Mouse (Mus musculus): Measurements from ENCODE around the gene Gm17617.

Gm17617 gene

DNA sequence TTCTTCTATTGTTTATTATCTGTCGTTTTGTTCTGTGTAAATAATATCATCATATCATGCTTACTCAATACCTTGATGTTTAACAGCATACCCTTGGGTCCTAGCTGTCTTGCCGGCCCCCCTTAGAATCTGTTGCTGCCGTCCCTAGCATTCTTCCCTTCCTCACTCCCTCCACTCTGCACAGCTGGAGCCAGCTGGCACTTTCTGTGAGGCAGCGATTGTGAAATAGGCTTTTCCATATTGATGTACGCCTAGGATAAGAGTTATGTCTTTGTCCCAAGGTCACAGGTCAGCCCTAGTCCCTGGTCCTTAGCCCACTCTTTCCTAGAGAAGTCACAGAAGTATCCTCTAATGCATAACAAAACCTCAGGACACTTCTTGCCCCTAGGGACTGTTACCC is 30.2 kb upstream of the Gm17617 start:
- no peak for TF ChIP-seq GATA4 (IDR thresholded peaks at IDR 0.05; ENCODE audit: insufficient replicate concordance, low read length)

DNA sequence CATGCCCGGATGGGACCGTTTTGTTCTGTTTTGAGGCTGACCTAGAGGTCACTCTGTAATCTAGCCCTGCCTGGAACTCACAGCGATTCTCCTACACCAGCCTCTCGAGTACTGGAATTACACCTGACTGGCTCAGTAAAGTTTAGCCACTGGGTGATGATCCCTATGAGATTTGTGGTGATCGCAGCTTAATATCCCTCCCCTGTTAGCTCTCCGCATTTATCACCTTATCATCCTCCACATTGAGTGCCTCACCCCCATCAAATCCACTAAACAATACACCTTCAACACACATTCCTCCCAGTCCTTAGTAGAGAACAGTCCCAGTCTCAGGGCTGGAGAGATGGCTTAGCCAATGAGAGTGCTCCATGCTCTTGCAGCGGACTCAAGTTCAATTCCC is 29.0 kb upstream of the Gm17617 start:
- TF ChIP-seq GATA4 (IDR thresholded peaks at IDR 0.05; ENCODE audit: insufficient replicate concordance, low read length), result no peak

DNA sequence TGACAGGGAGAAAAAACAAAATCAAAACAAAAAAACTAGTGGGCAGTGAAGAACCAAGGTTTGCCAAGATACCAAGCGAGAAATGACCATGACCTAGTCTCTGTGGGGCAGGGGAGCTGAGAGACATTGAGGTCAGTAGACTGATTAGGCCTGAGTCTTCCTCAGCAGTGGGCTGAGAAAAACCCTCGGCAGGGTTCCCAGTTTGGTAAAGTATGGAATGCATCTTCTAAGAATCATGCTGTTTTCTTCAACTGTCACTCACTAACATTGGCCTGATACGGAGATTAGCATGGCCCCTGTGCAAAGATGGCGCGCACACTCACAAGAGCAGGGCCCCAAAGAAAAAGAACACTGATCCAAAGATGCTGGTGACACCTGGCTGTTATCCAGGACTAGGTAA is 20.6 kb upstream of the Gm17617 start:
- no peak for TF ChIP-seq GATA4 (IDR thresholded peaks at IDR 0.05; ENCODE audit: insufficient replicate concordance, low read length)

DNA sequence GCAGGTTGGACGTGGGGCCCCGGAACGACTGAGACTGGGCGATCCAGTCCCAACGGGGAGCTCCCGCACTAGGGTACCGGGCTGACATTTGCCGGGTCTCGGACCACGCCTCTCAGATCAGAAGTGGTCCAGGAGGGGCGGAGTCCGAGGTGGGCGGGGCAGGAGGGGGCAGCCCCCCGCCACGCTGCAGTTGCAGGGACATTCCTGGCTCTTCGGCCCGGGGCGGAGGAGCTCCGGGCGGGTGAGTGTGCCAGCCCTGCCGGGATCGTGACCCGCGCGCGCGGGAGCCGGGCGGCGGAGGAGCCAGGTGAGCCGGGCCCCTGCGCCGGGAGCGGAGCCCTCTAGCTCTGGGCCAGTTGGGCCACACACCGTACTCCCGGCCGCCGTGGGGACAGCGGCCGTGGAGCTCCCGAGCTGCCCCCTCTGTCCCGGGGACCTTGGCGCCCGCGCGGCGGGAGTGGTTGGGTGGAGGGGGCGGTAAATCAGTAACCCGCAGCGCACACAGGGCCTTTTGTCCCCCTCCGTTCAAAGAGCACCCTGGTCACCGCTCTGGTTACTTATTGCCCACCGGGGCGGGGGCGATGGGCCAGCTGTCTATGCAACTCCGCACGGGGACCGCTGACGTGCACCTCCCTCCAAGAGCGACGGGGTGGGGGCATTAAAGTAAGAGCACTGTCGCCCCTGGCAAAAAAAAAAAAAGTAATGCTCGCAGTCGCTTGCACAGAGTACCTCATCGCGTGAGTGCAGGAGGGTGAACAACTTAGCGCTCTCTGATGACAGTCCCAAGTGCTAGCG is 19.5 kb upstream of the Gm17617 start, which contains the start of gene Fgfr4:
Gene Fgfr4 (plus strand): TSS at position 20 of the 795 bp plus-strand sequence.
- TF ChIP-seq GATA4 (IDR thresholded peaks at IDR 0.05; ENCODE audit: insufficient replicate concordance, low read length), result no peak

DNA sequence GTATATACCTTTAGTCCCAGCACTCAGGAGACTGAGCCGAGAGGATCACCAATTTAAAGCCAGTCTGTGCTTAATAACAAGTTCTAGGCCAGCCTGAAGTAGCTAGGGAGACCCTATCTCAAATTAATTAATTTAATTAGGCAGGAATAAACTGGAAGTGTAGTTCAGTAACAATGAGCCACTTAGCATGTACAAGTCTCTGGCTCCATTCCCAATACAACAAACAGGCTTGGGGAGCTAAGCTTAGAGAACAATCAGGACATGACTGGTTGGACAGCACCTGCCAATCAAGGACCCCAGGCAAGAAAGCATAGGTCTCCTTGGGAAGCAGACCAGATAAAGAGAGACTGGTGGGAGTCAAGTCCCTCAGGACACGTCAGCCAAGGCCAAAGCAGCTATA is 6.9 kb upstream of the Gm17617 start:
- no peak for TF ChIP-seq GATA4 (IDR thresholded peaks at IDR 0.05; ENCODE audit: insufficient replicate concordance, low read length)

DNA sequence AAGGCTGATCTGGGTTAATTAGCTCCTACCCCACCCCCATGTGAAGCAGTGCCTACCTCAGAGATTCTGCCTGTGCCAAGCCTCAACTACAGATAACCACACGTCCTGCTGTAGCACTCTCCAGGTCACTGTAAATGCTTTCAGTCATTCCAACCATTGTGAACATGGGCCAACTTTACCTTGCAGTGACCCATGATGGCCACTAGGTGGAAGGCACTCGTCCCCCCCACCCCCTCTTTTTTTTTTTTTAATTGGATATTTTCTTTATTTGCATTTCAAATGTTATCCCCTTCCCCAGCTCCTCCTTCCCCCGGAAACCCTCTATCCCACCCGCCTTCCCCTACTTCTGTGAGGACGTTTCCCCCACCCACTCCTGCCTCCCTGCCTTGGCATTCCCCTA is 2.0 kb upstream of the Gm17617 start:
- TF ChIP-seq GATA4 (IDR thresholded peaks at IDR 0.05; ENCODE audit: insufficient replicate concordance, low read length), result no peak

DNA sequence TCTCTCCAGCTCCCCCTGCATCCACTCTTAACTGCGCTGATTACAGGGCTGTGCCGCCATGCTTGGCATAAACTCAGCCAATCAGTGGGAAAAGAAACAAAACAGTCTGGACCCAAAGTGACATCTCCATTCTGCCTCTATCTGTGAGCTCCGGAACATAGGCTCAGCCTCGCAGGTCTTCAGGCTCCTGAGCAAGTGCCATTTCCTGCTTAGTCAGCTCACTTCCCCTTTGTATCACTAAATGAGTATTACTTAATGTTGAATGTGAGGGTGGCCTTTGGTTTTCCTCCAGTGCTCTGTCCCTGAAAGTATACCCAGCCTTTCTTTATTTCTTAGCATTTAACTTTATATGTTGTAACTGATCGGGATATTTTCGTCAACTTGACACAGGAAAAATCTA is 8.4 kb downstream of the Gm17617 start:
- TF ChIP-seq GATA4 (IDR thresholded peaks at IDR 0.05; ENCODE audit: insufficient replicate concordance, low read length), result no peak

DNA sequence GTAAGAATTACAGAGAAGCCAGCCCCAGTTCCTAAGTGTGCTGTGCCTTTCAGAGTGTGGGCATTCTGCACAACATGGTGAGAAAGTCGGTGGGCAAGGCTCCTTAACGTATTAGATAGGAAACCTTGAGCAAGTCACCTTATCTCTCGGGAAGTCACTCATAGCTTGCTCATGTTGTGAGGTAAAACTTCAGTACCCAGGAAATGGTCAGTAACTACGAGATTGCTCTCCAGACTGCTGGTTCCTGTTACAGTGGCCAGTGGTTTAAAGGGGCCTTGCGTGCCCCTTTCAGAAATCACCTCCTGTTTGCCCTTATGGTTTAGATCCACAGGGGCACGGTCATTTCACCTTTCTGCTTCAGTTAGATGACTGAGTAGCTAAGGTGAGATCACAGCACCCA is 19.0 kb downstream of the Gm17617 start:
- TF ChIP-seq GATA4 (IDR thresholded peaks at IDR 0.05; ENCODE audit: insufficient replicate concordance, low read length), result no peak

DNA sequence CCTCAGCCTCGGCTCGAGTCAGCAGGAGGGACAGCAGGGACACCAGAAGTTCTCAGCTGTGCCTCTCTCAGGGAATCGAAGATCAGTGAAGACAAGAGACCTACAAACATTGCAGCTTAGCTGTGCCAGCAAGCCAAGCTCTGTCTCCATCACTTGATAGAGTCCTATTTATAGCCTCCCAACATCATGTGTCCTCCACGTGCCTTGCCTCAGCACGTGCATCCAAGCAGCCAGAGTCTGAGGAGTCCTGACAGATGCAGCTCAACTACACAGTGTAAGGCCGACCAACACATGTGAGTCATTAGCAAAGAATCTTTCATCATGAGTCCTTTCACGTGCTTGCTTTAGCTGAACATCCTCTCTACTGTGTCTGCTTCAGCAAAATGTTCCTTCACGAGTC is 25.7 kb downstream of the Gm17617 start:
- TF ChIP-seq GATA4 (IDR thresholded peaks at IDR 0.05; ENCODE audit: insufficient replicate concordance, low read length), result no peak

DNA sequence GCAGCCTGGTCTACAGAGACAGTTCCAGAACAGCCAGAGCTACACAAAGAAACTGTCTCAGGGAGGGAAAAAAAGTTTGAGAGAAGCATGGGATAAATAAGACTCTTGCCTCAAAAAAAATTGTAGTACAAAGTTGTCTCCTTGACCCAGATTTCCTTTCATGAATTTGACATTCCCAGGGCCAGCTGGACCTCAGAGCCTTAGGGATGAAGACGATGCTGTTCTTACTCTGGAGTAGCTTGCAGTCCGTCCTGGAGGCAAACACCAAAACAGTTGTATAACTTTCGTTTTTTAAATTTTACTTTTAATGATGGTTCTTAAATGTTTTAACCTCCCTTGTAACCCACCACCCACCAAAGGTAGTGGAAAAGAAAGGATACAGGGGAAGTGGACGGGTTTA is 26.2 kb downstream of the Gm17617 start:
- TF ChIP-seq GATA4 (IDR thresholded peaks at IDR 0.05; ENCODE audit: insufficient replicate concordance, low read length), result no peak

DNA sequence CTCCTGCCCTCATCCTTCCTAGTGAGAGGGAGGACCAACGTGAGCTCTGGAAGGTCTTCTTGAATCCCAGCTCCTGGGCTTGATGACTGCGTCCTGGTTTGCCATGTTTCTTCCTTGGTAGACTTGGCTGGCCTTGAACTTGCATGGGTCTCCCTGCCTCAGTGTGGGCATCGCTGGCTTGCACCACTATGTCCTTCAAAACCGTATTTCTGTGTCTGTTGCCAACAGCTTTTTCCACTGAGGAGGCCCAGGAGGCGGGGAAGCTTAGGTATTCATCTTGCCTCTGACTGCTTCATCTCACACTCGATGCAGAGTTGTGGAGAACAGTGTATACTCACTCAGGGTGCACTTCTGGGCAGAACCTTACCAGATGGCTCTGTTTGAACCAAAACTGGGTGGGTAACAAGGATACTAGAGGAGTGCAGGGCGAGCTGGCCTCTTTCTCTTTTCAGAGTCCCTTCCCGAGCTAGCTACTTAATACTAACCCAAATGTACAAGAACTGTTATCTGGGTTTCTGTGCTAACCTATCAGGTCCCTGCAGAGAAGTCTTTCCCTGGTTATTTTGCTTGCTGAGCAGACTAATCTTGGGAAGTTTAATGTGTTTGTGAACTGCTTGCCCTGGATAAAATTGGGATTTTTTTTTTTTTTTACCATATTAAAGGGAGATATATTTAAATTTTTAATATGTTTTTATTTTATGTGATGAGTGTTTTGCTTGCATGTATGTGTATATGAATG is 27.2 kb downstream of the Gm17617 start:
- TF ChIP-seq GATA4 (IDR thresholded peaks at IDR 0.05; ENCODE audit: insufficient replicate concordance, low read length), result no peak

DNA sequence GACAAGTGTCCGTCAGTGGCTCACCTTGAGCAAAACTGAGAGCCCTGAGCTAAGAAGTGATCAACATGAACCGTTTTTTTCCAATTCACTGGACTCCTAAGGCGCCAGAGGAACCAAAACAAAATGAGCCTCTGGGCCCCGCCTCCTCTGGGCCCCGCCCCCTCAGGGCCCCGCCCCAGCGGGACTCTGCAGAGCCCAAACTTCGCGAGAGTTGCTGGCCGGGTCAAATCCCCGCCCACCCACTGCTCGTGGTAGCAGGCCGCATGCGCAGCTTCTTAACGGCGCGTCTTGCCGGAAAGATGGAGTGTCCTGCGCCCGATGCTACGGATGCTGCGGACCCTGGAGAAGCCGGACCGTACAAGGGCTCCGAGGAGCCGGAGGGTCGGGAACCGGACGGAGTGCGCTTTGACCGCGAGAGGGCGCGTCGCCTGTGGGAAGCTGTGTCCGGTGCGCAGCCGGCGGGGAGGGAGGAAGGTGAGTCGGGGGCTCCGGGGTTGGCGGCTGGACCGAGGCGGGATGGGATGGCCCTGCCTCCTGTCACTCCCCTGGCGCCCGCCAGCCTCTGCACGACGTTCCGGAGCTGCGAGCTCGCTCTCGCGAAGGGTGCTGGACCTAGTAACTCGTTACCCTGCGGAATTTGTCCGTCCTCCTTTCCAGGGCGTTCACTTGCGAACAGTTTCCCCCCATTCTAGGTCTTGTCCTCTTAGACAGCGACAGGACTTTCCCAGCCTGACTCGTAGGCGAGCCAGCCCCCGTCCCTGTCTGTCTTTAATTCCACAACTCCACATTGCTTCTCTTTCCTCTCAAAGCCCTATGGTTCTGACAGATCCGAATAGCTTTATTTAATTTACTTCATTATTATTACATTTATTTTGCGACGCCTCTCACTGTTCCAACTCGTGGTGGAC is 28.0 kb downstream of the Gm17617 start, which contains the start of gene Zfp346:
Gene Zfp346 (plus strand): TSS at position 267 of the 908 bp plus-strand sequence.
- no peak for TF ChIP-seq GATA4 (IDR thresholded peaks at IDR 0.05; ENCODE audit: insufficient replicate concordance, low read length)

DNA sequence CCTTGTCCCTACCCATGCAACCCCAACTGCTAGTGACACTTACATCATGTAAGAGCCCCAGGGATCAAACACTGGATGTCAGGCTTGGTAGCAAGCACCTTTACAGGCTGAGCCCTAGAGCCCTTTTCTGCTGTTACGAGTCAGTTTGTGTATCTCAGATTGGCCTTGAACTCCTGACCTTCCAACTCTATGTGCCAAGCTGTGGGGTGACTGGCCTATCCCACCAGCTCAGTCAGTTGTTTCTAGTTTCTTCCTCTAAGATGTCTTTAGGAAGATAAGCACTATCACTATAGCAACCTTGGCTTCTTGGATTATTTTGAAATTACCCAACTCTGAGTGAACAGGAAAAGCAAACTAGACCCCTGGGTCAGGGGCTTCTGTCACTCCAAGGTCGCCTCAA is 30.0 kb downstream of the Gm17617 start:
- no peak for TF ChIP-seq GATA4 (IDR thresholded peaks at IDR 0.05; ENCODE audit: insufficient replicate concordance, low read length)

DNA sequence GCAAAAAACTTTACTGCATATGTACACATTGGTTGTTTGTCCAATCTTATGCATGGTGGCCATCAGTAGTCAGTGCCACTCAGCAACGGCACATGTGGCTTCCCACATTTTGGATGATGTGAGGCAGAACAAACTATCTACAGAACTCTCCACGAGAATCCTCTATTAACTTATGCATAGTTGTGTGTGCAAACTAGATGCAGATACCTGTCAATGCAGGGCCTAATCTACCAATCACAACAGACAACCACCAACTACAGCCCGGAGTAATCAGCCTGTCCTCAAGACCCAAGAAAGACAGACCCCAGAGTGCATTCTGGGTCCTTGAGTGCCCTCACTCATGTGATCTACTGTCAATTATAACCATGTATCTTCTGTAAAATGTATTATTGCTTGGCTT is 31.0 kb downstream of the Gm17617 start:
- no peak for TF ChIP-seq GATA4 (IDR thresholded peaks at IDR 0.05; ENCODE audit: insufficient replicate concordance, low read length)

DNA sequence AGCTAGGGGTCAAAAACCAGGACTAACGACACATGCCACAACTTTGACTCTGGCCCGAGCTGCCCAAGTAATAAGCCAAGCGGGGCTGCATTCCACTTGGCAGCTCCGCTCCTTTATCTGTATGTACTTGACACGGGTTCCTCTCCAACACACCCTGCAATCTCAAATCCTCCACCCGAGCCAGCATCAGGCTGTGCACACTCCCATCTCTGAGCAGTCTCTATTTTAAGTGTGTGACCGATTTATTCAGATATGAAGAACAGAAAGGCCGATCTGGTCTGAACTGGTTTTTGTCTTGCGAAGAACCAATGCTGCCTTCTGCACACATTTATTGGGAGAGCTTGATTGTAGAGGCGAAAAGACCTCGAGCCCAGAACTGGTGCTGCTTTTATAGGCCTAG is 31.7 kb downstream of the Gm17617 start:
- no peak for TF ChIP-seq GATA4 (IDR thresholded peaks at IDR 0.05; ENCODE audit: insufficient replicate concordance, low read length)
